Mouse (Mus musculus) CH12.LX (cell line): Measurements from ENCODE around the gene Tmem56. TPM values are rescaled to one million over a fixed set of nuclear protein-coding genes. Genes with fewer than 3 reads are reported as not detected.

ENCODE experiments used
- DNase-seq: peaks from one replicate; pipeline ENCODE4 v3.0.0-alpha.2; 2013; ENCODE audit errors: extremely low read depth
- H3K27ac ChIP-seq: 2 replicates; pipeline ENCODE4 v1.5.1; 2012; ENCODE audit warnings: low read depth, mild to moderate bottlenecking, control low read depth, moderate library complexity; ENCODE audit not compliant: insufficient read depth
- H3K27me3 ChIP-seq: replicated peaks from 2 replicates; pipeline ENCODE3; 2012; ENCODE audit warnings: inconsistent platforms
- H3K36me3 ChIP-seq, 2 experiments: replicated peaks in 1 of 2; 2 replicates each; pipeline versions ENCODE3 to v1.6.1; 2012; ENCODE audit warnings: inconsistent platforms in 1 of 2, low read length in 1 of 2, mild to moderate bottlenecking in 1 of 2, mixed read lengths in 1 of 2, moderate library complexity in 1 of 2; ENCODE audit not compliant: control insufficient read depth in 1 of 2, insufficient read depth in 1 of 2
- H3K4me1 ChIP-seq, 2 experiments: 2 replicates each; pipeline ENCODE4 v1.6.1; 2012; ENCODE audit warnings: inconsistent platforms in 1 of 2, moderate library complexity in 1 of 2; ENCODE audit not compliant: insufficient read depth in 2 of 2, control insufficient read depth in 1 of 2
- H3K4me2 ChIP-seq: 2 replicates; pipeline ENCODE4 v1.6.1; 2012; ENCODE audit warnings: low read depth, mild to moderate bottlenecking, control low read depth; ENCODE audit not compliant: poor library complexity, insufficient read depth, severe bottlenecking
- H3K4me3 ChIP-seq, 3 experiments: fragments of 150-350 bp in 1 of 3; sonication (generic) in 1 of 3; replicated peaks in 1 of 3; 2 replicates each; pipeline versions ENCODE3 to v1.5.1; 2011 to 2012; ENCODE audit warnings: low read depth in 2 of 3, low read length in 2 of 3, mild to moderate bottlenecking in 2 of 3, moderate library complexity in 2 of 3, control low read depth in 1 of 3, improper control_type of control experiment in 1 of 3, inconsistent platforms in 1 of 3, mixed read lengths in 1 of 3; ENCODE audit not compliant: poor library complexity in 1 of 3
- H3K79me2 ChIP-seq: replicated peaks from 2 replicates; pipeline ENCODE4 v1.6.1; 2012; ENCODE audit warnings: mild to moderate bottlenecking, moderate library complexity; ENCODE audit not compliant: control insufficient read depth, poor library complexity, insufficient read depth, severe bottlenecking; ENCODE audit errors: extremely low read depth
- H3K9ac ChIP-seq: 2 replicates; pipeline ENCODE4 v1.6.1; 2012; ENCODE audit warnings: low read depth, mild to moderate bottlenecking, control low read depth, moderate library complexity; ENCODE audit not compliant: insufficient read depth
- H3K9me3 ChIP-seq: replicated peaks from 2 replicates; pipeline ENCODE3; 2012; ENCODE audit warnings: low read length, inconsistent platforms, mixed read lengths
- BHLHE40 ChIP-seq: IDR thresholded peaks from 2 replicates; pipeline ENCODE4 v1.6.1; 2011; ENCODE audit warnings: mild to moderate bottlenecking, low read depth, low read length, improper control_type of control experiment
- CHD1 ChIP-seq: IDR thresholded peaks from 2 replicates; pipeline ENCODE4 v1.6.1; 2012; ENCODE audit warnings: low read depth, low read length, improper control_type of control experiment, inconsistent platforms
- CTCF ChIP-seq, 2 experiments: IDR thresholded peaks in 1 of 2; conservative IDR thresholded peaks in 1 of 2; 2 replicates each; pipeline ENCODE4 v1.5.1; 2011 to 2012; ENCODE audit warnings: low read depth in 2 of 2, low read length in 2 of 2, improper control_type of control experiment in 1 of 2, inconsistent platforms in 1 of 2, mild to moderate bottlenecking in 1 of 2, moderate library complexity in 1 of 2
- ETS1 ChIP-seq: conservative IDR thresholded peaks from 2 replicates; pipeline ENCODE4 v1.6.1; 2012; ENCODE audit warnings: low read depth, mild to moderate bottlenecking, inconsistent platforms, low read length, improper control_type of control experiment, moderate library complexity
- JUND ChIP-seq: conservative IDR thresholded peaks from 2 replicates; pipeline ENCODE4 v1.6.1; 2011; ENCODE audit warnings: low read depth, low read length, improper control_type of control experiment
- MAFK ChIP-seq: IDR thresholded peaks from 2 replicates; pipeline ENCODE4 v1.6.1; 2011; ENCODE audit warnings: low read length, improper control_type of control experiment; ENCODE audit not compliant: insufficient replicate concordance
- MAX ChIP-seq: IDR thresholded peaks from 2 replicates; pipeline ENCODE4 v1.6.1; 2011; ENCODE audit warnings: low read length, improper control_type of control experiment
- MAZ ChIP-seq: IDR thresholded peaks from 2 replicates; pipeline ENCODE4 v1.6.1; 2012; ENCODE audit warnings: low read depth, mild to moderate bottlenecking, inconsistent platforms, low read length, improper control_type of control experiment, moderate library complexity
- MEF2A ChIP-seq: IDR thresholded peaks from 2 replicates; pipeline ENCODE4 v1.6.1; 2014; ENCODE audit warnings: low read depth, mild to moderate bottlenecking, inconsistent platforms, low read length, improper control_type of control experiment, borderline replicate concordance
- POLR2AphosphoS2 ChIP-seq: IDR thresholded peaks from 2 replicates; pipeline ENCODE4 v1.6.1; 2011; ENCODE audit warnings: low read depth, low read length, improper control_type of control experiment
- SIN3A ChIP-seq: IDR thresholded peaks from 2 replicates; pipeline ENCODE4 v1.6.1; 2012; ENCODE audit warnings: low read length, improper control_type of control experiment, inconsistent platforms
- SMC3 ChIP-seq: IDR thresholded peaks from 2 replicates; pipeline ENCODE4 v1.6.1; 2011; ENCODE audit warnings: low read depth, low read length, improper control_type of control experiment
- TCF12 ChIP-seq: IDR thresholded peaks from 2 replicates; pipeline ENCODE4 v1.6.1; 2014; ENCODE audit warnings: low read depth, mild to moderate bottlenecking, inconsistent platforms, low read length, improper control_type of control experiment
- UBTF ChIP-seq: IDR thresholded peaks from 2 replicates; pipeline ENCODE4 v1.6.1; 2012; ENCODE audit warnings: low read depth, mild to moderate bottlenecking, inconsistent platforms, low read length, improper control_type of control experiment, moderate library complexity
- USF1 ChIP-seq: IDR thresholded peaks from 2 replicates; pipeline ENCODE4 v1.6.1; 2014; ENCODE audit warnings: low read depth, mild to moderate bottlenecking, inconsistent platforms, low read length, improper control_type of control experiment
- ZC3H11A ChIP-seq: IDR thresholded peaks from 2 replicates; pipeline ENCODE4 v1.6.1; 2012; ENCODE audit warnings: low read depth, mild to moderate bottlenecking, inconsistent platforms, low read length, improper control_type of control experiment
- ZKSCAN1 ChIP-seq: IDR thresholded peaks from 2 replicates; pipeline ENCODE4 v1.6.1; 2012; ENCODE audit warnings: low read depth, inconsistent platforms, low read length, improper control_type of control experiment, borderline replicate concordance
- dilution Hi-C: fragments of 300-500 bp; cut with MboI; formaldehyde crosslinking; loops from 2 replicates; pipeline ENCODE4 v1.14.3; 2020; ENCODE audit warnings: low sequenced_read_pairs; ENCODE audit not compliant: extremely low pct_unique_long_range_greater_than_20kb, extremely low pct_ligation_motif_present
- in situ Hi-C: fragments of 300-500 bp; cut with MboI; formaldehyde crosslinking; loops from 3 replicates; pipeline ENCODE4 v1.14.3; 2019; ENCODE audit warnings: low sequenced_read_pairs, low pct_ligation_motif_present, low pct_unique_long_range_greater_than_20kb, mixed read lengths
- polyA plus RNA-seq: library from polyadenylated mRNA; unstranded; fragments of >175 nt; gene quantifications from 2 replicates; pipeline ENCODE4 v1.2.1, GENCODE M21; 2012; ENCODE audit warnings: low read depth; ENCODE audit not compliant: insufficient read length
- total RNA-seq, 2 experiments: library from RNA; depleted of rRNA; stranded (reverse); fragments of 300-350 nt in 1 of 2; fragments of >200 nt in 1 of 2; gene quantifications; 2 replicates each; pipeline ENCODE4 v1.2.3; 2012 to 2014

Tmem56 gene
- total and polyA plus RNA-seq, 3 experiments = not detected

DNA sequence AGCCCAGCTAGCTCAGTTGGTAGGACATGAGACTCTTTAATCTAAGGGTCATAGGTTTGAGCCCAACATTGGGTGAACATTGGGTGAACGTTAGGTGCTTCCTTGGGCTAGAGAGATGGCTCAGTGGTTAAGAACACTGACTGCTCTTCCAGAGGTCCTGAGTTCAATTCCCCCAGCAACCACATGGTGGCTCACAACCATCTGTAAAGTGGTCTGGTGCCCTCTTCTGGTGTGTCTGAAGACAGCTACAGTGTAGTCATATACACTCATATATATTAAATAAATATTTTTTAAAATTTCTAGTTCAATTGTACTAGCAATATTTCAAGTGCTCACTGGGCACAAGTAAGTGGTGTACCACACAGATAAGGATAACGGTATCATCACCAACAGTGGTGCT lies 4.3 kb upstream of the Tmem56 start:
- H3K79me2 ChIP-seq = no peaks in the 10 kb centered on the region
- no peak overlapping the region for H3K4me2 ChIP-seq
- no peaks in the 10 kb centered on the region for H3K9me3 ChIP-seq
- H3K4me1 ChIP-seq = peaks cover 0 to 6% of the 10 kb centered on the region in 2 experiments; a peak in 2 of 4 replicates
- no peak overlapping the region for H3K4me3 ChIP-seq
- dilution Hi-C loops (no loop called here), in situ Hi-C loops (no loop called here)
- H3K27ac ChIP-seq = no peak overlapping the region
- TF ChIP-seq CTCF (conservative IDR thresholded peaks at IDR 0.05 in 1 of 2, IDR thresholded peaks at IDR 0.05 in 1 of 2; ENCODE audit: low read depth in 2 of 2, low read length in 2 of 2) (peak in 1 of 2 experiments; percentile 62; a peak in 2 of 4 replicates), ETS1 (no peak)
- H3K9ac ChIP-seq = no peak overlapping the region
- H3K36me3 ChIP-seq = no peaks in the 10 kb centered on the region
- DNase-seq = no peak
- no peaks in the 10 kb centered on the region for H3K27me3 ChIP-seq

- TF ChIP-seq MAX = no peak
- TF ChIP-seq ZKSCAN1 = no peak
- no peak for TF ChIP-seq POLR2AphosphoS2
- TF ChIP-seq TCF12 = no peak
- TF ChIP-seq ZC3H11A = no peak
- no peak for TF ChIP-seq JUND
- TF ChIP-seq CHD1 = no peak
- no peak for TF ChIP-seq MAZ
- TF ChIP-seq ETS1 = no peak
- TF ChIP-seq MAFK = no peak
- TF ChIP-seq SIN3A = no peak
- no peak for TF ChIP-seq SMC3
- TF ChIP-seq BHLHE40 = no peak
- no peak for TF ChIP-seq USF1
- TF ChIP-seq CTCF (conservative IDR thresholded peaks at IDR 0.05 in 1 of 2, IDR thresholded peaks at IDR 0.05 in 1 of 2; ENCODE audit: low read depth in 2 of 2, low read length in 2 of 2) = no peak
- no peak for TF ChIP-seq MEF2A
- TF ChIP-seq UBTF = no peak
- TF ChIP-seq, all 38 proteins: peak for 0
- no peak overlapping the region for H3K27ac ChIP-seq
- no peaks in the 10 kb centered on the region for H3K36me3 ChIP-seq
- no peaks in the 10 kb centered on the region for H3K9me3 ChIP-seq
- H3K79me2 ChIP-seq = no peaks in the 10 kb centered on the region
- DNase-seq = no peak
- H3K4me2 ChIP-seq = no peak overlapping the region
- H3K27me3 ChIP-seq = no peaks in the 10 kb centered on the region
- in situ Hi-C loops = no loop called here
- dilution Hi-C loops = no loop called here
- no peak overlapping the region for H3K9ac ChIP-seq
- no peaks in the 10 kb centered on the region; a peak in 1 of 4 replicates for H3K4me1 ChIP-seq
- H3K4me3 ChIP-seq = no peak overlapping the region
Measured at GRCm38 (mm10) chr3:121285219-121285618, 2.3 kb upstream of the Tmem56 start.
